Mouse (Mus musculus) forebrain, embryonic 10.5 days (tissue): ENCODE data around the gene Elp6. TPM values are rescaled to one million over a fixed set of nuclear protein-coding genes. Genes with fewer than 3 reads are reported as not detected.

Experiments
- microRNA-seq: library from miRNA; unstranded; fragments of <30 nt; microRNA quantifications from one replicate; pipeline ENCODE4, GENCODE M21; 2017
- polyA plus RNA-seq: library from polyadenylated mRNA; unstranded; fragments of >200 nt; fragmentation: Nextera tagmentation; extraction: Ambion mirVana; gene quantifications from 2 replicates; pipeline ENCODE4 v1.2.1, GENCODE M21; 2016

Elp6 gene
- polyA plus RNA-seq, 1 experiment from 2014 or later = 47.2 TPM

Small RNA genes lying within 50 kb of the gene (microRNA-seq; reads per million reads assigned to microRNA genes)
- 431 reads per million, percentile 64 among the genes with 10 or more reads in this experiment for gene Mir6236

Other genes with a start within 250 kb of the Elp6 start
- gene Smarcc1, start 187.5 kb upstream of the Elp6 start, polyA plus RNA-seq = 181 and 205 TPM in 2 replicates
- gene Dhx30, start 187.3 kb upstream of the Elp6 start, polyA plus RNA-seq = 186 and 200 TPM in 2 replicates
- gene Cspg5, start 61.4 kb upstream of the Elp6 start, polyA plus RNA-seq = 5.4 and 6.3 TPM in 2 replicates
- gene Scap, start 28.1 kb downstream of the Elp6 start, polyA plus RNA-seq = 44.1 and 45.4 TPM in 2 replicates
- 15.1 and 15.2 TPM in 2 replicates for gene Ptpn23, start 103.0 kb downstream of the Elp6 start, polyA plus RNA-seq
- gene Ngp, start 114.6 kb downstream of the Elp6 start, polyA plus RNA-seq = not detected in 2 replicates
- 8.2 TPM in 2 replicates for gene Klhl18, start 171.5 kb downstream of the Elp6 start, polyA plus RNA-seq
- 0.70 and 1.1 TPM in 2 replicates for gene Kif9, start 171.8 kb downstream of the Elp6 start, polyA plus RNA-seq
- gene Setd2, start 227.4 kb downstream of the Elp6 start, polyA plus RNA-seq = 35.3 and 38.0 TPM in 2 replicates